Mouse (Mus musculus) gastrocnemius, adult 8-10 months (tissue): ENCODE measurements around the gene Tepsin. TPM values are rescaled to one million over a fixed set of nuclear protein-coding genes. Genes with fewer than 3 reads are reported as not detected.

ENCODE experiments used
- DNase-seq, 2 experiments: peaks; one replicate each; pipeline ENCODE4 v3.0.0; 2022; ENCODE audit warnings: low spot score in 2 of 2
- total RNA-seq, 4 experiments: library from RNA; stranded (reverse); gene quantifications; 2 replicates each; pipeline ENCODE4 v1.2.4; 2022

Tepsin gene
- total RNA-seq, 4 experiments from 2014 or later, result 4.9 to 5.8 (median 5.4) TPM

DNA sequence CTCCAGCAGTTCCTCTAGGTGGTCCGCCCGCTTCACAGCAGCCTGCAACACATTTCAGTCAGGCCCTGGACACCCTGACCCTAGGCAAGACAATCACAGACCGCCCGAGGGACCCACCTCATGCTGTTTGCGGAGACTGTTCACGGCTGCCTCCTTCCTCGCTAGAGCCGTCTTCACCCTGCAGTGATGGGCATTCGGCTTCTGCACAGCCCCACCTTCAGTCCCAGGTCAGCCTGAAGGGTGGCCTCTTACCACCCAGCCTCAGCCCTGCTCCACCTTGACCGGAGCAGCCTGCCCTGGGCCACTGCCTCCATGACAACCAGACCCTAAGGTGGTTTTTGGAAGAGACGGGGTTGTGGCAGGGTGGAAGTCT lies 33.9 kb downstream of the Tepsin start:
- DNase-seq, result no peak

DNA sequence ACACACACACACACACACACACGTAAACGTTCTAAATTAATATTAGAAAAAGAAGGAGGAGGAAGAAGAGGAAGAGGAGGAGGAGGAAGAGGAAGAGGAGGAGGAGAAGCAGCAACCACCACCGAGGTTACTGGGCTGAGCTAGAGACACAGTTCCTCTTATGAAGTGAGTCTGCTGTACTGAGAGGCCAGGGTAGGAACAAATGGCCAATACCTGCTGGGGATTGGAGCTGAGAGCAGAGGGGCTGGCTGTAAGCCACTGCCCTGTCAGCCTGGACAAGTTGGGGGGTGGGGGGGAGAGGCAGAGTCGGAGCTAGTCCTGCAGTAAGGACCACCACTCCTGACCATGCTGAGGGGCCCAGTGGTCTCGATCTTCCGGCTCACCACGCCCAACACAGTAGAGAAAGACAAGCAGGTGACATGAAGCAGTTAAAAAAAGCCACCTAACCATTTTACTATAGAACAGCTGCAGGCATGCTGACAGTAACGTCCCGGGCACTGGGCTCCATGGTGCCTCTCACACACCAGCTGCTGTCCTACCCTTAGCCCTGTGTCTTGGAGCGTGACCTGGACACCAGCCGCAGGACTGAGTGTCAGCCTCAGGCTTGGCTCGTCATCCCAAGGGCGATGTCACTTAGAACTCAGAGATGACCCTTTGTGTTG lies 34.4 kb downstream of the Tepsin start:
- no peak for DNase-seq

DNA sequence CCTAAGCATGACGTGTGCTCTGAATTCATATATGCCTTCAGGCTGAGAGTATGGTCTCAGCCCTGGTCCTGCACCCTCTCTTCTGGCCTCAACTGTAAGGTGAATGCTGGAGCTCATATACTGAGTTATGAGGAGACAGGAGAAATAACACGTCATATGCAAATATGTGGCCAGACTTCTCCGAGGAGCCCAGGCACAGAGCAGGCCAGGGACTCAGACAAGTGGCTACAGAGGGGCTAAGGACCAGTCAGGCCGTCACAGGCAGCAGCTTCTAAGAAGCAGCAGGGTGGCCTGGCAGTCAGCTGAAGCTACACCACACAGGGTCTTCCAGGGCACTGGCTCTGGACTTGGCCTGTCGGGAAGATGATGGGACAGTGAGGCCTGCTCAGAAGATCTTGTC lies 35.2 kb downstream of the Tepsin start:
- DNase-seq, result no peak

DNA sequence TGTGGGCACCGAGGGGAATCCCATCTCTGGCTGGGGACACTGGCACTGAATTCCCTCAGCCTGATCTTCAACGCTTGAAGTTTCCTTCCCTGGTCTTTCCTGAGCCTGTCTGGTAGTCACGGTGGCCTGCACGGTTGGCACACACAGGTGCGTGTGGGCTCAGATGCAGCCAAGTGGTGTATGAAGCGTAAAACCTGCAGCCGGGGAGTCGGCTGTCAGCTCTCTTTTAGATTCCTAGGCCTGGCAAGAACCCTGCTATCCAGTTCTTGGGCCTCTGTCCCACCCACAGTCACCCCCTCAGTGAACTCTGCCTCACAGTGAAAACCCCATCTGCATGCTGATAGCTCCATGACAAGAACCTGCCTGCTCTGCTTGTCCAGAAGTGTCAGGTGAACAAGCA lies 37.9 kb downstream of the Tepsin start:
- DNase-seq, result no peak

DNA sequence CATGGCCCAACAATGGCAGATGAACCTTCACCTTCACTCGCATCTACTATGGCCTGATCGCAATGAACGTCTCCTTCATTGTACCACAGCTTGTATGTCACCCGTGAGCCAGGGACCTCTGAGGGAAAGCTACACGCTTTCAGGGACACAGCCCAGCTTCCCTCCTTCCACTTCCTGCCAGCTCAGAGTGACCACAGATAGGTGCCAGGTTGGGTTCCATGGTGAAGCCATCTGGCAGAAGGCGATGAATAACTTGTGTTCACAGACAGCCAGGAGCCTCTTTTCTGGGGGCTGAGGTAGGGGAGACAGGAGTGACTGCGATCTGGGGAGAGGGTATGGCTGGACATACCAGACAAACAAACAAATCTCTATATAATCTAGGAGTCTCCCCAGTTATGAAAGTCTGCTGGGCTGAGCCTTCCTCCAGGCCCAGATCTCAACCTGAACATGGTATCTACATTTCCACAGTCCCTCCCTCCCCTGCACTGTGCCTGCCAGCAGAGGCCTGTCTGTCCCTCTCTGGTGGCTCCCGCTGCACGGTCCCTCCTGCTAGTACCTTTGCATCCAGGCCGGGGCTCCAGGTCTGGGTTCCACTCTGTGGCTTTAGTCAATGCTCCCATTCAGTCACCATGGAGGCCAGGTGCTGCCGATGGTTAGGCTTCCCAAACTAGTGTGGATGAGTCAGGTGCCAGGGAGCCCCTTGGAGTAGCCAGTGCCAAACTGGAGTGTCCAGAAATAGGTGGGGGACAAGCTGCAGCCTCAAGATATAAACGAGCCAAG lies 42.4 kb downstream of the Tepsin start:
- no peak for DNase-seq

DNA sequence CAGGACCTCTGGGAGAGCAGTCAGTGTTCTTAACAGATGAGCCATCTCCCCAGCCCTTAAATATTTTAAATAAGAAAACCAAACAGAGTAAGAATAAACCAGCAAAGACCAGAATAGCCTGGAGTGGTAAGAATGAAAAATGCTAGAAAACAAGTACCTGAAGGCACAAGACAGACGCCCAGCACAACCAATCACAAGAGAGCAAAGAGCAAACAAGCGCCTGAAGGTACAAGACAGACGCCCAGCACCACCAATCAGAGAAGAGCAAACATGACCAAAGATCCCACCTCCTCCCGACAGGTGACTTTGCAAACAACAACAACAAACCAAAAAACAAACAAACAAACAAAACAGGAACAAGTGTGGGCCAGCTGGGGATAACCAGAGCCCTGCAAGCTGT lies 44.7 kb downstream of the Tepsin start:
- no peak for DNase-seq

DNA sequence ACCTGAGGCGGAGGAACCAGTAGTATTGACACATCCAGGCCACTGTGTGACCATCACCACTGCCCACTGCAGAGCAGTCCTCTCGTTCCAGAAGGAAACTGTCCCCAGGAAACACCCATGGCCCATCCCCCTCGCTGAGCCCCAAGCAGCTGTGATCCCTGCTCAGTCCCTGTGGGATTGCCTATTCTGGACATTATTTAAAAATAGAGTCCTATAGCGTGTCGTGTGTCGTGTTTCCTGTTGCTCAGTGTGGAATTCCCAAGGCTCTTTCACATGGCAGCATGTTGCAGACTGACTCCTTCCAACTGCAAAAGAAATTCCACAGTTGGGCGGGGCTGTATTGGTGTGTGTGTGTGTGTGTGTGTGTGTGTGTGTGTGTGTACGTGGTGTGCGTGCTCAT lies 46.3 kb downstream of the Tepsin start:
- no peak for DNase-seq

DNA sequence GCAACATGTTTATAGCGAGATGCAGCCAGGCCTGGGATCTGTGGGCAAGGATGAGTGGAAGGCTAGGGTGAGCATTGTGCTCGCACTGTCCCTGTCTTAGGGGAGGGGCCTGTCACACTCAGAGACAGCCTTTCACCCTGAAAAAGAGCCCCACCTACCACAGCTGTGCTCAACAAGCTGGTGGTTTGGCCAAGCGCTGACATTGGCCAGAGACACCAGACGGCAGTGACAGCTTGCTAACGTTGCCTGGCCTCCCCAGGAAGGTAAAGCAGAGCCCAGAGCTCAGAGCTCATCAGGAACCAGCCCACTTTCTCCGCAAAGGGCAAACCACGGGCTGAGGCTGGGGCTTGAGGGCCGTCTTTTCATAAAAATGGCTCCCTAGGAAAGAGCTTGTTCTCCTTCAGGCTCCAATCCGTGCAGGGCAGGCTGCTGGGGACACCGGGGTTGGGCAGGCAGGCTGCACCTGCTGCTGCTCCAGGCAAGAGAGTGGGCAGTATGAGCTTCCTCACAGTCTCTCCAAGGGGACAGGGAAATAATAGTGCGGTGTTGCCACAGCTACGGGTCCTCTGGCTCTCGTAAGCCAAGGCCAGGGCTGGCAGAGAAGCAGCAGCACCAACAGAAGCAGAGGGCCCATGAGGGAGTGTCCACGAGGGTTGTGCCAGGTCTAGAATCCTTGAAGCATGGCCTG lies 47.3 kb downstream of the Tepsin start:
- DNase-seq, result no peak

DNA sequence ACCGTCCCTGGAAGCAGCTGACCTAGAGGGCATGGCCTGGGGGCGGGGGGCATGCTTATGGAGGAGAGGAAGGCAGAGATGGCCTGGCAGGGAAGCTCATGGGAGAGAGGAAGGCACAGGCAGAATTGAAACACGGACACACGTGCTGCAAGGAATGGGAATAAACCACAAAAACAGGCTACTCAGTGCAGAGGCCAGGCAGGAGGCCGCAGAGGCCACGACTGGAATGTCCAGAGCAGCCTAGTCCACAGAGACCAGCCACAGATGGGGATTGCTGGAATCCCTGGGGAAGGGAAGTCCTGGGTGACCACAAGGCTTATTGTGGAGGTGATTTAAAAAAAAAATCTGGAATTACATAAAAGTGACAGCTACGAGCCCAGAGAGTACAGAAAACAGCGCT lies 49.5 kb downstream of the Tepsin start:
- no peak for DNase-seq

DNA sequence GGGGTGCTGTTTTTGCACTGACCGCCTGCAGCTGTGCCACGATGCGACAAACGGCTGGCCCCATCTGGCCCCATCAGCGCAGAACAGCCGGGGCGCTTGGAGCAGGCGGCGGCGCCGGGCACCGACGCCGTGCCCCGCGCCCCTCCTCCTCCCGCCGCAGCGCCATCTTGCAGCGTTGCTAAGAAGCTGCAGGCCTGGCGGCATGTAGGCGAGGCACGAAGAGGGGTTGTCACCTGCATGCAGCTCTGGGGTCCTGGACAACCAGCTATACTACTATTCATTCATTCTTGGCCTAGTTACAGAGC lies 50.3 kb downstream of the Tepsin start:
- no peak for DNase-seq

DNA sequence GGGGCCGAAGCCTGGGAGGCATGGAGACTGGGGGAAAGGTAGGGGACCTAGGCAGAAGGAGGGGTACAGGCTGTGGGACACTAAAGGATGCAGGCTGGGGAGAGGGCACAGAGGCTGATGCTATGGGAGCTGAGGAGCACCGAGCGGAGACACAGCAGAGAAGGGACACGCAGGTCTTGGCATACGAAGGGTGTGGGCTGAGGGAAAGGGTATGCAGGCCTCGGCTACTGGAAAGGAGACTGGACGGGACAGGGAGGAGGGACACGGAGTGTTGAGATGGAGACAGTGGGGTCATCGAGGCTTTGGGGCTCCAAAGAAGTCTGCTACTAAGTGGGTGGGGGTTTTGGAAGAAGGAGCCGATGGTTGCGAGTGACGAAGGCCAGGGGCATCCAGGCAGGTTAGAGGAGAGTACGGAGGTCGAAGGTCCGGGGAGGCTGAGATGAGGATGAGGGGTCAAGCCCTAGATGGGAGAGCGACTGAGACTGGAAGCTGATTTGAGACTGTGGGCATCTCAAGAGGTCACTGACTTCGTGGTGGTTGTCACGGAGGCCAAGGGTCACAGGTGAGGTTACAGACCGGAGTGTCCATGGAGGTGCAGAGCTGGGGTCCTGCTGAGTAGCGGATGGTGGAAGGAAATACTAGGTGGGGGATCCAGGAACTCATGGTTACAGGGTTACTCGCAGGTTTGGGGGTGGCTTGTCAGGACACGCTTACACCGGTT lies 50.8 kb downstream of the Tepsin start:
- DNase-seq, result no peak

DNA sequence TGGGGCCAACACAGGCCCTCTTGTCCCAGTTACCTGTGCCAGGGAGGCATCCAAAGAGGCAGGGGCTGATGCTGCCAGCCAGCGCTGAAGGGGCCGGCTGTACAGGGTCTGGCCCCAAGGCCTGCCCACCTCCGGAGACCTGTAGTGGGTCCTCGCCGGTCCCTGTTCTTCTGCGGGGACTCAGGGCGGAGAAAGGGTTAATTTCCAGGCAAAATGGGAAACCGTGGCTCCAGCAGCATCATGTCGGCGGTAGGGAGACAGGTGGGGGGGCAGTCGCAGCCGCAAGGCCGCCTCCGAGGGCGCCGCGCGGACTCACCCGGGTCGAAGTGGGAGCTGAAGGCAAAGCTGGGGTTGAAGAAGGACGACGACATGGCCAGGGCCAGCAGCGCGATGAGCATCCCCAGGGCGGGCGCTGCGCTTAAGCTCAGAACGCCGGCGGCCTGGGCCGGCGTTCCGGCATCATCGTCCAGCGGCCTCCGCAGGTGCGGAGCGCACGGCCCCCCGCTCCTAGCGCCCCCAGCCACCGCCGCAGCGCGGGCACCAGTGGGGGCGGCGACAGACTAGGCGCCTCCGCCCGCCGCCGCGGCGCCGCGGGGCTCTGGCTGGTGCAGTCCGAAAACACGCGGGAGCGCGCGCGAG lies 51.9 kb downstream of the Tepsin start, which contains the start of gene Aatk:
Gene Aatk (minus strand): TSS at position 615 of the 639 bp plus-strand sequence.
- no peak for DNase-seq

DNA sequence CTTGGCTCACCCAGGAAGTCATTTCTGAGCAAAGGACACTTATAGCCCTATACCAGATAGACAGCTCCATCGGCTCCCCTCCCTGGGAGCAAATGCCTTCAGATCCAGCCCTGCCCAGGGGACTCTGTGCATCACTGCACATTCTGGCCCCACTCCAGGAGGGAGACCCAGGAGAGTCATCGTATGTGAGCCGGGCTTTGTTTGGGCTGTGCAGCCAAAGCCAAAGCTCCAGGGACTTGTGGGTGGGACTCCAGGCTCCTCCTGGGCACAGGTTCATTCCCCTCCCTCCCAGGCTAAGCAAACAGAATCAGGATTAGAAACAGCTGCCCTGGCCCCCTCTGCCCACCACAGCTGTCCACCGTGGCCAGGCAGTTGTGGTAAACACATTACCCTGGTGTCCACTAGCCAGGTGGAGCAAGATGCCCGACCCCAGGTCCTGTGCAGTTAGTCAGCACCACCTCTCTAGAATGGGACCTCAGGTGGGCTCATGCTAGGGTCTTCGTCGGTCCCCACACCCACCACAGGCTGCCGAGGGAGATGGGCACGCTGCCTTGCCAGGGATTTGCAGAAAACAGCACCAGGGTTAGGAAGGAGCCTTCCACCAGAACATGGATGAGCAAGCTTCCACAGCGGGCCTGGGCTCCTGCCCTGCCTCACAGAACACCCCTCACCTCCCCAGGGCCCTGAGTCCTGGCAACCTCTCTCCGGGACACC lies 52.5 kb downstream of the Tepsin start:
- DNase-seq, result peak in 1 of 2 experiments; percentile 34

DNA sequence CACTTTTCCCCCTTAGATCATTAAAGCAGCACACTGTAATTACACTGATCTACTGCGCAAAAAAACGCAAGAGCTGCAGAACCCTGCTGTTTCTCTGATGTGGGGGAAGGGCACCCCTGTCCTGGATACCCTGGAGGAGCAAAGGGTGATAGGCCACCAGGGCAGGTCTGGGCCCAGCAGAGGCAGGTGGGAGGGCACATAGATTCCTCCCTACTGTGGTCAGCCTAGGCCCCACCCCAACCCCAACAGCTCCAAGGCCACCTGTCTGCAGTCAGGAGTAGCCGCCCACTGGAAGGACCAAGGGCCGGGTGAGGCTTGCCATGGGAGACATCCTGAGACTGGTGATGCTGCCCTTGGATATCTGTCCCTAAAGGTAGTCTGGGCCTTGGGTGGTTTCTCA lies 53.2 kb downstream of the Tepsin start:
- no peak for DNase-seq

DNA sequence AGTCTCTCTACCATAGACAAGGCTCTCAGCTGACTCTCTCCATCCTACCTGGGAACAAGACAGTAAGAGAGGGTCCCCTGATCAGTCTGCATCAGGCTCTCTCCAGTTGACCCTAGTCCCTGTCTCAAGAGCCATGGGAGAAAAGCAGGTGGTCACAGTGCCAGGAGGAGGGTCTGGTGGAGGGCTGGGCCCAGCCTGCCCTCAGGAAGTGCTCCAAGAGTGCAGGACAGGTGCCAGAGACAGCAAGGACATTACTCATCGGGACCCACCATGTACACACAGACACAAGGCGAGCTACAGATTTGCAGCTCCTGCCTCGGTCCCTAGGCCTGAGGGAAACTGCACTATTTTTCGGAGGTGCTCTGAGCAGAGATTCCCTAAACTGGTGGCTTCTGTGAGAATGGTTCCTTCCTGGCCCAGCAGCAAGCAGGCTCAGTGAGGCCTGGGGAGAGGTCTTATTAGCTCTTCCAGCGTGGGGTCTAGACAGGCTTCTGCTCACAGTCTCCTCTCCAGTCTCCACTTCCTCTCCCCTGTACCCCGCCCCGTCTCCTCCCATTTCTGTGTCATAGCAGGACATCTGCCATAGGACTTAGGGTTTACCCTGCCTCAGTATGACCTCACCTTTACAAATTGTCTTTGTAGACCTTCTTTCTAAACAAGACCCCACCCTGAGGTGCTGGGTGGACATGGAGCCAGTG lies 56.2 kb downstream of the Tepsin start:
- DNase-seq, result no peak

DNA sequence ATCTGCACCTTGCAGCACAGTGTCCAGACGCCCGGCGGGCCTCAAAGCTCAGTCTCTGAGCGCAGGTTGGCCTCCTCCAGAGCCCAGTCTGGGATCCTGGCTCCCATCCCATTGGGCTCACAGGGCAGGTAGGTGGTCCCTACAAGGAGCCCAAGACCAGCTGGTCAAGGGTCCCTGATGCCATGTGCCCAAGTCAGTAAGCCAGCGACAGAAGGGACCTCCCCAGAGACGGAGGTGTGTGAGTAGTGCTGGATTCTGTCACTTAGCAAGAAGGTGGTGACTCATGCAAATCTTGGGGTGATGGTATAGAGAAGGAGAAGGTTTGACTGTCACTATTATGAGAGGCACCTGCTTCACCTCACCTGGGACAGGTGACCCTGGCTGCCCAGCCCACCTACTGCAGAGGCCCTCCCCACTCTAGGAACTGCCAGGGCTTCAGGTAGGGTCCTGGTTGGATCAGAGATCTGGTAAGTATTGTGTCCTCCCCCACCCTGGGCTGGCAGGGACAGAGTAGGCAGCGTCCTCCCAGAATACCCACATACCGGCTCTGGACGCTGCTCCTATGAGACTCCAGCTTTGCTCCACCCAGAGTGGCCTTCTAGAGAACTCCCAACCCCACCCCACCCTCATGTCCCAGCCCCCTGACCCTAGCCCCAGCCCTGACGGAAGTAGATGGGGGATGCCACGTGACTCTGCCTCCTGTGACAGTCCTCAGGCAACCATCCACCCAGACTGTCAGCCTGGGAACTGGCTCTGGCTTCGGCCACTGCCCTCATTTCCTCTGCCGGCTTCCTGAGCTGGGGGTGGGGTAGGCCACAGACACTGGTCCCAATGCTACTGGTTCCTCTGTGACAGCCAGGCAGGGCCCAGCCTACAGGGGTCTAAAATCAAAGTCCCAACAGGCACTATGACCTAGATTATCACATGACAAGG lies 57.1 kb downstream of the Tepsin start:
- DNase-seq, result peak; percentile 36 to 50
